In genomic region chr5:91909010-91909620, GRCm38 (mm10) we compare ENCODE assay signal across 10 mouse cellular contexts. TPM values are rescaled to one million over a fixed set of nuclear protein-coding genes. Genes with fewer than 3 reads are reported as not detected.
A peak's percentile ranks its signal among the peaks of the same experiment; 100 is the strongest.
DNase-seq lines count a peak whose midpoint lies in the region; ATAC-seq and TF ChIP-seq lines count a peak whose summit lies in the region.
"Had no signal": no experiment of that assay in that cellular context is flagged by ENCODE, and none has a peak within 500 bp of the region (broad histone marks: within the 10 kb centered on the region; RNA-seq: fewer than 3 reads in every experiment).

No protein-coding gene starts in this region.

- H3K36me3 ChIP-seq in forebrain, embryonic 15.5 days, result no peaks in the 10 kb centered on the region
- no peaks in the 10 kb centered on the region for H3K36me3 ChIP-seq in forebrain, embryonic 11.5 days (ENCODE audit: control insufficient read depth, insufficient read depth, low read length)
- no peaks in the 10 kb centered on the region for H3K36me3 ChIP-seq in forebrain, postnatal 0 days (ENCODE audit: insufficient read depth)
- no peaks in the 10 kb centered on the region for H3K36me3 ChIP-seq in midbrain, embryonic 15.5 days (replicated peaks)
- H3K36me3 ChIP-seq in limb, embryonic 10.5 days, result no peaks in the 10 kb centered on the region
- H3K36me3 ChIP-seq: embryonic facial prominence, embryonic 10.5 days had no signal

- peak; percentile 39; the same call in 1 of the 2 replicates for ATAC-seq in forebrain, embryonic 15.5 days (replicated peaks)
- no peak for ATAC-seq in forebrain, embryonic 11.5 days (replicated peaks; ENCODE audit: low FRiP score)
- ATAC-seq in forebrain, postnatal 0 days, result peak; percentile 60; the same call in 1 of the 2 replicates
- ATAC-seq in midbrain, embryonic 15.5 days (replicated peaks), result peak; percentile 55; the same call in 1 of the 2 replicates
- ATAC-seq: lung, postnatal 0 days had no signal

- no peak overlapping the region for H3K27ac ChIP-seq in forebrain, embryonic 15.5 days (replicated peaks)
- no peak overlapping the region for H3K27ac ChIP-seq in forebrain, embryonic 11.5 days (ENCODE audit: low read depth, low read length)
- H3K27ac ChIP-seq in forebrain, postnatal 0 days (ENCODE audit: low read depth, low read length), result no peak overlapping the region
- 0 out of 2 replicates have a peak overlapping the region, but pooled peaks have one; percentile 29 for H3K27ac ChIP-seq in midbrain, embryonic 15.5 days
- H3K27ac ChIP-seq in limb, embryonic 10.5 days, result no peak overlapping the region
- H3K27ac ChIP-seq: embryonic facial prominence, embryonic 10.5 days had no signal

- H3K9ac ChIP-seq in forebrain, embryonic 15.5 days (replicated peaks), result no peak overlapping the region
- no peak overlapping the region for H3K9ac ChIP-seq in forebrain, embryonic 11.5 days (ENCODE audit: low read length)
- no peak overlapping the region for H3K9ac ChIP-seq in forebrain, postnatal 0 days
- H3K9ac ChIP-seq in midbrain, embryonic 15.5 days, result no peak overlapping the region

- H3K4me3 ChIP-seq in forebrain, embryonic 15.5 days, result no peak overlapping the region
- no peak overlapping the region for H3K4me3 ChIP-seq in forebrain, embryonic 11.5 days (ENCODE audit: low read depth, low read length)
- H3K4me3 ChIP-seq in forebrain, postnatal 0 days (ENCODE audit: low read depth, low read length), result no peak overlapping the region
- no peak overlapping the region for H3K4me3 ChIP-seq in midbrain, embryonic 15.5 days
- no peak overlapping the region for H3K4me3 ChIP-seq in limb, embryonic 10.5 days
- H3K4me3 ChIP-seq: embryonic facial prominence, embryonic 10.5 days had no signal

- H3K4me2 ChIP-seq in forebrain, embryonic 15.5 days (replicated peaks), result no peak overlapping the region
- H3K4me2 ChIP-seq in forebrain, embryonic 11.5 days (ENCODE audit: low read depth, low read length, severe bottlenecking), result no peak overlapping the region
- no peak overlapping the region for H3K4me2 ChIP-seq in forebrain, postnatal 0 days (ENCODE audit: low read depth)
- no peak overlapping the region for H3K4me2 ChIP-seq in midbrain, embryonic 15.5 days

- 39% methylated on average over 10 of the region's 10 CpGs for WGBS in forebrain, embryonic 15.5 days
- WGBS in forebrain, embryonic 11.5 days, result 67% methylated on average over 10 of the region's 10 CpGs
- WGBS in forebrain, postnatal 0 days, result 35% methylated on average over 10 of the region's 10 CpGs
- WGBS in midbrain, embryonic 15.5 days, result 41% methylated on average over 10 of the region's 10 CpGs
- WGBS in limb, embryonic 10.5 days, result 65% methylated on average over 10 of the region's 10 CpGs

- no peak for DNase-seq in forebrain, embryonic 11.5 days (ENCODE audit: low spot score)
- peak; percentile 25 to 38 for DNase-seq in layer of hippocampus, postnatal 10 days (ENCODE audit: low spot score in 2 of 2)
- no peak for DNase-seq in layer of hippocampus, adult 8-10 months (ENCODE audit: low spot score in 2 of 2)
- peak; percentile 36 for DNase-seq in forebrain, postnatal 0 days
- DNase-seq in spleen, postnatal 10 days (ENCODE audit: low spot score in 2 of 2), result no peak
- DNase-seq in limb, embryonic 10.5 days (ENCODE audit: low spot score), result no peak

- H3K9me3 ChIP-seq in forebrain, embryonic 15.5 days, result no peaks in the 10 kb centered on the region
- H3K9me3 ChIP-seq in forebrain, embryonic 11.5 days (ENCODE audit: control insufficient read depth, low read length), result no peaks in the 10 kb centered on the region
- no peaks in the 10 kb centered on the region for H3K9me3 ChIP-seq in forebrain, postnatal 0 days (ENCODE audit: low read length)
- H3K9me3 ChIP-seq in midbrain, embryonic 15.5 days, result no peaks in the 10 kb centered on the region
- H3K9me3 ChIP-seq in limb, embryonic 10.5 days (replicated peaks), result no peaks in the 10 kb centered on the region
- H3K9me3 ChIP-seq: embryonic facial prominence, embryonic 10.5 days had no signal

- H3K27me3 ChIP-seq in forebrain, embryonic 15.5 days, result no peaks in the 10 kb centered on the region
- H3K27me3 ChIP-seq in forebrain, embryonic 11.5 days (ENCODE audit: control insufficient read depth, insufficient read depth, low read length), result no peaks in the 10 kb centered on the region
- H3K27me3 ChIP-seq in forebrain, postnatal 0 days (ENCODE audit: insufficient read depth, low read length), result no peaks in the 10 kb centered on the region
- H3K27me3 ChIP-seq in midbrain, embryonic 15.5 days (replicated peaks), result no peaks in the 10 kb centered on the region
- H3K27me3 ChIP-seq in limb, embryonic 10.5 days (ENCODE audit: low read depth, poor library complexity, severe bottlenecking), result no peaks in the 10 kb centered on the region

- TF ChIP-seq CTCF in forebrain, postnatal 0 days (IDR thresholded peaks at IDR 0.05; ENCODE audit: low read depth), result no peak

- 0 out of 2 replicates have a peak, but pooled peaks cover 6% of the 10 kb centered on the region for H3K4me1 ChIP-seq in forebrain, embryonic 15.5 days
- H3K4me1 ChIP-seq in forebrain, embryonic 11.5 days (replicated peaks; ENCODE audit: control insufficient read depth, insufficient read depth, low read length), result no peaks in the 10 kb centered on the region
- H3K4me1 ChIP-seq in forebrain, postnatal 0 days (ENCODE audit: insufficient read depth), result no peaks in the 10 kb centered on the region
- peaks cover 6% of the 10 kb centered on the region for H3K4me1 ChIP-seq in midbrain, embryonic 15.5 days
- H3K4me1 ChIP-seq in limb, embryonic 10.5 days, result no peaks in the 10 kb centered on the region
- H3K4me1 ChIP-seq: embryonic facial prominence, embryonic 10.5 days had no signal

RNA-seq across cellular contexts. Expression of gene Rchy1, which starts 53.8 kb away (rescaled TPM):
- 70.6 and 74.0 TPM in 2 replicates for polyA plus RNA-seq in forebrain, embryonic 15.5 days (2015; fragmentation: Nextera tagmentation; extraction: Ambion mirVana)
- 44.5 and 45.8 TPM in 2 replicates for polyA plus RNA-seq in forebrain, embryonic 11.5 days (2014; fragmentation: Nextera tagmentation; extraction: Ambion mirVana)
- 10 to 100 TPM; 48.0 to 53.2 TPM for total RNA-seq in layer of hippocampus, postnatal 10 days (2021)
- total RNA-seq in layer of hippocampus, adult 8-10 months (2022), result 10 to 100 TPM; 46.5 to 60.7 (median 53.1) TPM
- total RNA-seq in forebrain, postnatal 0 days (2014; rRNA removed), result 39.9 and 40.0 TPM in 2 replicates
- polyA plus RNA-seq in forebrain, postnatal 0 days (2015; fragmentation: Nextera tagmentation; extraction: Ambion mirVana), result 44.2 and 67.1 TPM in 2 replicates
- 79.3 and 84.0 TPM in 2 replicates for polyA plus RNA-seq in midbrain, embryonic 15.5 days (2015; fragmentation: Nextera tagmentation; extraction: Ambion mirVana)
- 58.0 and 66.0 TPM in 2 replicates for polyA plus RNA-seq in limb, embryonic 10.5 days (2016; fragmentation: Nextera tagmentation; extraction: Ambion mirVana)

Comparison
In these comparisons a context has a peak if more than half of its experiments do, and no peak if none do; other contexts are left out.
1. DNase-seq: peak in layer of hippocampus, postnatal 10 days (2 of 2) and forebrain, postnatal 0 days (single experiment); none in forebrain, embryonic 11.5 days (single experiment), layer of hippocampus, adult 8-10 months (0 of 2), spleen, postnatal 10 days (0 of 2) and limb, embryonic 10.5 days (single experiment).